Mouse (Mus musculus): Measurements from ENCODE around the gene Pfdn5. TPM values are rescaled to one million over a fixed set of nuclear protein-coding genes. Genes with fewer than 3 reads are reported as not detected.

Gene Pfdn5
- polyA plus RNA-seq, 1 experiment from 2014 or later: 321 TPM

GRCm38 (mm10) chr15:102352177-102352576 is 26.3 kb downstream of the Pfdn5 start:
- Histone ChIP-seq H3K27ac (replicated peaks) (no peak overlapping the region), H3K4me3 (ENCODE audit: low read depth, low read length) (no peak overlapping the region), H3K9me3 (ENCODE audit: control insufficient read depth, low read length) (no peaks in the 10 kb centered on the region), H3K4me1 (replicated peaks; ENCODE audit: control insufficient read depth, insufficient read depth) (no peaks in the 10 kb centered on the region; the same call in 1 of the 2 replicates), H3K4me2 (replicated peaks; ENCODE audit: low read depth) (no peak overlapping the region), H3K36me3 (ENCODE audit: control insufficient read depth, insufficient read depth, low read length) (no peaks in the 10 kb centered on the region), H3K9ac (ENCODE audit: low read length) (no peak overlapping the region), H3K27me3 (ENCODE audit: control insufficient read depth, insufficient read depth, low read length) (no peaks in the 10 kb centered on the region)
- DNase-seq (ENCODE audit: low spot score): no peak
- 56% methylated on average over 2 of the region's 2 CpGs for WGBS
- TF ChIP-seq CTCF (IDR thresholded peaks at IDR 0.05; ENCODE audit: low read depth) (peak; percentile 59), EP300 (optimal IDR thresholded peaks at IDR 0.05) (no peak)
- no peak for ATAC-seq (ENCODE audit: low FRiP score, low TSS enrichment)

- DNase-seq (ENCODE audit: low spot score) (no peak), ATAC-seq (ENCODE audit: low FRiP score, low TSS enrichment) (no peak)
- peaks cover 3% of the 10 kb centered on the region; the same call in 1 of the 2 replicates for H3K4me1 ChIP-seq (replicated peaks; ENCODE audit: control insufficient read depth, insufficient read depth)
- no peaks in the 10 kb centered on the region for H3K36me3 ChIP-seq (ENCODE audit: control insufficient read depth, insufficient read depth, low read length)
- H3K9ac ChIP-seq (ENCODE audit: low read length): no peak overlapping the region
- no peak overlapping the region for H3K4me2 ChIP-seq (replicated peaks; ENCODE audit: low read depth)
- H3K27me3 ChIP-seq (ENCODE audit: control insufficient read depth, insufficient read depth, low read length): no peaks in the 10 kb centered on the region
- WGBS: 77% methylated on average over 2 of the region's 2 CpGs
- H3K27ac ChIP-seq (replicated peaks): no peak overlapping the region
- no peak overlapping the region for H3K4me3 ChIP-seq (ENCODE audit: low read depth, low read length)
- no peaks in the 10 kb centered on the region for H3K9me3 ChIP-seq (ENCODE audit: control insufficient read depth, low read length)
- no peak for TF ChIP-seq EP300 (optimal IDR thresholded peaks at IDR 0.05)
- TF ChIP-seq CTCF (IDR thresholded peaks at IDR 0.05; ENCODE audit: low read depth): peak; percentile 43
These were observed 28.1 kb downstream of the Pfdn5 start for GRCm38 (mm10) chr15:102353986-102354385.

GRCm38 (mm10) chr15:102355134-102355870 is 29.4 kb downstream of the Pfdn5 start:
- WGBS: 1% methylated on average over 45 of the region's 49 CpGs
- peak; percentile 55 for ATAC-seq (ENCODE audit: low FRiP score, low TSS enrichment)

GRCm38 (mm10) chr15:102355871-102356441 is 30.0 kb downstream of the Pfdn5 start:
- peak overlapping the region; percentile 73 for H3K9ac ChIP-seq (ENCODE audit: low read length)
- H3K4me3 ChIP-seq (ENCODE audit: low read depth, low read length): peak overlapping the region; percentile 48
- TF ChIP-seq CTCF (IDR thresholded peaks at IDR 0.05; ENCODE audit: low read depth): no peak
- TF ChIP-seq EP300 (optimal IDR thresholded peaks at IDR 0.05): no peak
- H3K36me3 ChIP-seq (ENCODE audit: control insufficient read depth, insufficient read depth, low read length): no peaks in the 10 kb centered on the region
- 11% methylated on average over 38 of the region's 38 CpGs for WGBS
- ATAC-seq (ENCODE audit: low FRiP score, low TSS enrichment): peak; percentile 55
- H3K9me3 ChIP-seq (ENCODE audit: control insufficient read depth, low read length): no peaks in the 10 kb centered on the region
- peak; percentile 51 for DNase-seq (ENCODE audit: low spot score)
- peak overlapping the region; percentile 73 for H3K27ac ChIP-seq (replicated peaks)
- H3K27me3 ChIP-seq (ENCODE audit: control insufficient read depth, insufficient read depth, low read length): no peaks in the 10 kb centered on the region
- H3K4me2 ChIP-seq (replicated peaks; ENCODE audit: low read depth): peak overlapping the region; percentile 88
- H3K4me1 ChIP-seq (replicated peaks; ENCODE audit: control insufficient read depth, insufficient read depth): peaks cover 3% of the 10 kb centered on the region; the same call in 1 of the 2 replicates

More at GRCm38 (mm10) chr15:102355134-102355870, 29.4 kb downstream of the Pfdn5 start:
- Histone ChIP-seq H3K27ac (replicated peaks) (peak overlapping the region; percentile 73), H3K4me3 (ENCODE audit: low read depth, low read length) (peak overlapping the region; percentile 48), H3K36me3 (ENCODE audit: control insufficient read depth, insufficient read depth, low read length) (no peaks in the 10 kb centered on the region), H3K4me2 (replicated peaks; ENCODE audit: low read depth) (peak overlapping the region; percentile 88), H3K9ac (ENCODE audit: low read length) (peak overlapping the region; percentile 73), H3K4me1 (replicated peaks; ENCODE audit: control insufficient read depth, insufficient read depth) (peaks cover 3% of the 10 kb centered on the region; the same call in 1 of the 2 replicates), H3K9me3 (ENCODE audit: control insufficient read depth, low read length) (no peaks in the 10 kb centered on the region), H3K27me3 (ENCODE audit: control insufficient read depth, insufficient read depth, low read length) (no peaks in the 10 kb centered on the region)
- peak; percentile 78 for DNase-seq (ENCODE audit: low spot score)
- TF ChIP-seq CTCF (IDR thresholded peaks at IDR 0.05; ENCODE audit: low read depth) (peak; percentile 60), EP300 (optimal IDR thresholded peaks at IDR 0.05) (no peak)

- DNase-seq (ENCODE audit: low spot score) (no peak), ATAC-seq (ENCODE audit: low FRiP score, low TSS enrichment) (no peak)
- Histone ChIP-seq H3K36me3 (ENCODE audit: control insufficient read depth, insufficient read depth, low read length) (no peaks in the 10 kb centered on the region), H3K27ac (replicated peaks) (no peak overlapping the region), H3K9ac (ENCODE audit: low read length) (no peak overlapping the region), H3K9me3 (ENCODE audit: control insufficient read depth, low read length) (no peaks in the 10 kb centered on the region), H3K4me1 (replicated peaks; ENCODE audit: control insufficient read depth, insufficient read depth) (0 out of 2 replicates have a peak, but pooled peaks cover 3% of the 10 kb centered on the region), H3K27me3 (ENCODE audit: control insufficient read depth, insufficient read depth, low read length) (no peaks in the 10 kb centered on the region), H3K4me3 (ENCODE audit: low read depth, low read length) (no peak overlapping the region), H3K4me2 (replicated peaks; ENCODE audit: low read depth) (no peak overlapping the region; the same call in 1 of the 2 replicates)
- TF ChIP-seq EP300 (optimal IDR thresholded peaks at IDR 0.05) (no peak), CTCF (IDR thresholded peaks at IDR 0.05; ENCODE audit: low read depth) (no peak)
- WGBS: 66% methylated on average over 16 of the region's 16 CpGs
These were observed 30.8 kb downstream of the Pfdn5 start for GRCm38 (mm10) chr15:102356501-102357325.

Data from stomach, postnatal 0 days (tissue).